Mouse (Mus musculus) adrenal gland (tissue): Measurements from ENCODE around the gene Agxt2.

Experiments
- intact Hi-C: fragments of 180-260 bp; cut with DNase I; formaldehyde crosslinking; loops from one replicate; pipeline ENCODE4 v1.15.1; 2025

Agxt2 gene

GRCm38 (mm10) chr15:10426124-10426523 lies 67.8 kb downstream of the Agxt2 start:
- intact Hi-C loops, result no loop called here

GRCm38 (mm10) chr15:10426545-10427266 lies 68.4 kb downstream of the Agxt2 start:
- intact Hi-C loops, result no loop called here

- intact Hi-C loops, result no loop called here
Measured at GRCm38 (mm10) chr15:10436893-10437292, 78.6 kb downstream of the Agxt2 start.

GRCm38 (mm10) chr15:10439963-10440362 lies 81.6 kb downstream of the Agxt2 start:
- intact Hi-C loops, result loop anchor here (10.0 kb wide), 1 partner anchor 105 kb away; no protein-coding TSS in a partner anchor

- intact Hi-C loops, result loop anchor here (10.0 kb wide), 1 partner anchor 107 kb away; no protein-coding TSS in a partner anchor
Measured at GRCm38 (mm10) chr15:10441493-10441892, 83.2 kb downstream of the Agxt2 start.

- intact Hi-C loops, result loop anchor here (10.0 kb wide), 1 partner anchor 107 kb away; no protein-coding TSS in a partner anchor
Measured at GRCm38 (mm10) chr15:10442275-10442674, 83.9 kb downstream of the Agxt2 start.

- intact Hi-C loops, result loop anchor here (10.0 kb wide), 1 partner anchor 112 kb away; no protein-coding TSS in a partner anchor
Measured at GRCm38 (mm10) chr15:10447102-10447501, 88.8 kb downstream of the Agxt2 start.
